Mouse (Mus musculus): ENCODE data around the gene Rgs18. TPM values are rescaled to one million over a fixed set of nuclear protein-coding genes. Genes with fewer than 3 reads are reported as not detected.

The Rgs18 gene
- 4.8 TPM in 2 replicates for polyA plus RNA-seq (2015; fragmentation: Nextera tagmentation; extraction: Ambion mirVana)

- Histone ChIP-seq H3K27me3 (no peaks in the 10 kb centered on the region), H3K4me1 (no peaks in the 10 kb centered on the region), H3K9ac (no peak within 1 kb of the TSS), H3K27ac (no peak within 1 kb of the TSS), H3K9me3 (no peaks in the 10 kb centered on the region), H3K36me3 (no peaks in the 10 kb centered on the region), H3K4me3 (no peak within 1 kb of the TSS), H3K4me2 (no peak within 1 kb of the TSS)
- WGBS, result 82% methylated on average over 5 of the region's 5 CpGs
- ATAC-seq (ENCODE audit: insufficient number of reproducible peaks, low FRiP score, low TSS enrichment, low read depth), result no peak
Observed at GRCm38 (mm10) chr1:144775331-144775730, at the start of gene Rgs18. TSS of gene Rgs18 (minus strand) at chr1:144775435.

GRCm38 (mm10) chr1:144774394-144774793 lies 841 bp downstream of the Rgs18 start:
- no peak for ATAC-seq (ENCODE audit: insufficient number of reproducible peaks, low FRiP score, low TSS enrichment, low read depth)
- H3K27ac ChIP-seq, result no peak overlapping the region
- no peak overlapping the region for H3K9ac ChIP-seq
- no peak overlapping the region for H3K4me2 ChIP-seq
- no peaks in the 10 kb centered on the region for H3K36me3 ChIP-seq
- WGBS, result 75% methylated on average over 1 of the region's 1 CpGs
- no peaks in the 10 kb centered on the region for H3K4me1 ChIP-seq
- H3K27me3 ChIP-seq, result no peaks in the 10 kb centered on the region
- H3K9me3 ChIP-seq, result no peaks in the 10 kb centered on the region
- H3K4me3 ChIP-seq, result no peak overlapping the region

GRCm38 (mm10) chr1:144766218-144766617 lies 9.0 kb downstream of the Rgs18 start:
- Histone ChIP-seq H3K9ac (no peak overlapping the region), H3K4me1 (no peaks in the 10 kb centered on the region), H3K4me3 (no peak overlapping the region), H3K27ac (no peak overlapping the region), H3K36me3 (no peaks in the 10 kb centered on the region), H3K9me3 (no peaks in the 10 kb centered on the region), H3K4me2 (no peak overlapping the region), H3K27me3 (no peaks in the 10 kb centered on the region)
- ATAC-seq (ENCODE audit: insufficient number of reproducible peaks, low FRiP score, low TSS enrichment, low read depth), result no peak
- WGBS, result 67% methylated on average over 2 of the region's 2 CpGs

GRCm38 (mm10) chr1:144760792-144761191 lies 14.4 kb downstream of the Rgs18 start:
- Histone ChIP-seq H3K4me1 (no peaks in the 10 kb centered on the region), H3K9ac (no peak overlapping the region), H3K4me2 (no peak overlapping the region), H3K9me3 (no peaks in the 10 kb centered on the region), H3K4me3 (no peak overlapping the region), H3K27ac (no peak overlapping the region), H3K27me3 (no peaks in the 10 kb centered on the region), H3K36me3 (no peaks in the 10 kb centered on the region)
- ATAC-seq (ENCODE audit: insufficient number of reproducible peaks, low FRiP score, low TSS enrichment, low read depth), result no peak
- WGBS, result 88% methylated on average over 3 of the region's 3 CpGs

GRCm38 (mm10) chr1:144750763-144751162 lies 24.5 kb downstream of the Rgs18 start:
- ATAC-seq (ENCODE audit: insufficient number of reproducible peaks, low FRiP score, low TSS enrichment, low read depth), result no peak
- no peak overlapping the region for H3K9ac ChIP-seq
- H3K4me1 ChIP-seq, result no peaks in the 10 kb centered on the region
- H3K4me2 ChIP-seq, result no peak overlapping the region
- WGBS, result 72% methylated on average over 3 of the region's 3 CpGs
- H3K27ac ChIP-seq, result no peak overlapping the region
- no peak overlapping the region for H3K4me3 ChIP-seq
- H3K27me3 ChIP-seq, result no peaks in the 10 kb centered on the region
- H3K9me3 ChIP-seq, result no peaks in the 10 kb centered on the region
- H3K36me3 ChIP-seq, result no peaks in the 10 kb centered on the region

GRCm38 (mm10) chr1:144746182-144746581 lies 29.1 kb downstream of the Rgs18 start:
- H3K9me3 ChIP-seq, result no peaks in the 10 kb centered on the region
- H3K27me3 ChIP-seq, result no peaks in the 10 kb centered on the region
- H3K4me3 ChIP-seq, result no peak overlapping the region
- WGBS, result 91% methylated on average over 1 of the region's 1 CpGs
- H3K4me2 ChIP-seq, result no peak overlapping the region
- no peak overlapping the region for H3K9ac ChIP-seq
- no peaks in the 10 kb centered on the region for H3K36me3 ChIP-seq
- ATAC-seq (ENCODE audit: insufficient number of reproducible peaks, low FRiP score, low TSS enrichment, low read depth), result no peak
- H3K4me1 ChIP-seq, result no peaks in the 10 kb centered on the region
- H3K27ac ChIP-seq, result no peak overlapping the region

- H3K27ac ChIP-seq, result no peak overlapping the region
- WGBS, result 86% methylated on average over 6 of the region's 6 CpGs
- H3K4me2 ChIP-seq, result no peak overlapping the region
- no peaks in the 10 kb centered on the region for H3K27me3 ChIP-seq
- H3K9me3 ChIP-seq, result no peaks in the 10 kb centered on the region
- no peak for ATAC-seq (ENCODE audit: insufficient number of reproducible peaks, low FRiP score, low TSS enrichment, low read depth)
- H3K4me3 ChIP-seq, result no peak overlapping the region
- no peaks in the 10 kb centered on the region for H3K4me1 ChIP-seq
- no peaks in the 10 kb centered on the region for H3K36me3 ChIP-seq
- H3K9ac ChIP-seq, result no peak overlapping the region
Observed at GRCm38 (mm10) chr1:144737739-144738138, 37.5 kb downstream of the Rgs18 start.

GRCm38 (mm10) chr1:144720736-144721135 lies 54.5 kb downstream of the Rgs18 start:
- Histone ChIP-seq H3K9me3 (no peaks in the 10 kb centered on the region), H3K4me3 (no peak overlapping the region), H3K4me2 (no peak overlapping the region), H3K9ac (no peak overlapping the region), H3K27me3 (no peaks in the 10 kb centered on the region), H3K36me3 (no peaks in the 10 kb centered on the region), H3K27ac (no peak overlapping the region), H3K4me1 (no peaks in the 10 kb centered on the region)
- 87% methylated on average over 4 of the region's 4 CpGs for WGBS
- no peak for ATAC-seq (ENCODE audit: insufficient number of reproducible peaks, low FRiP score, low TSS enrichment, low read depth)

GRCm38 (mm10) chr1:144704373-144704772 lies 70.9 kb downstream of the Rgs18 start:
- Histone ChIP-seq H3K4me2 (no peak overlapping the region), H3K27ac (no peak overlapping the region), H3K4me1 (no peaks in the 10 kb centered on the region), H3K27me3 (no peaks in the 10 kb centered on the region), H3K36me3 (no peaks in the 10 kb centered on the region), H3K9me3 (no peaks in the 10 kb centered on the region), H3K4me3 (no peak overlapping the region), H3K9ac (no peak overlapping the region)
- no peak for ATAC-seq (ENCODE audit: insufficient number of reproducible peaks, low FRiP score, low TSS enrichment, low read depth)
- 46% methylated on average over 2 of the region's 2 CpGs for WGBS

Other genes starting within 250 kb of the Rgs18 start
- not detected in 2 replicates for gene Rgs21, start 207.8 kb downstream of the Rgs18 start, polyA plus RNA-seq (2015; fragmentation: Nextera tagmentation; extraction: Ambion mirVana)